Mouse (Mus musculus) urinary bladder, adult 2 months (tissue): Measurements from ENCODE around the gene Gm12216. TPM values are rescaled to one million over a fixed set of nuclear protein-coding genes. Genes with fewer than 3 reads are reported as not detected.
"Not testable (repeated sequence)": the region's sequence is repeated elsewhere in the genome, so short reads cannot be mapped to it uniquely, and the experiment has no call there.

Source experiments
- DNase-seq: peaks from one replicate; pipeline ENCODE4 v3.0.0; 2022; ENCODE audit warnings: low spot score
- polyA plus RNA-seq: library from polyadenylated mRNA; depleted of rRNA; stranded (reverse); fragments of >200 nt; gene quantifications from 2 replicates; pipeline ENCODE4 v1.2.3, GENCODE M21; 2012; rRNA removed

Gm12216 gene
- 16.5 and 17.0 TPM in 2 replicates for polyA plus RNA-seq

DNA sequence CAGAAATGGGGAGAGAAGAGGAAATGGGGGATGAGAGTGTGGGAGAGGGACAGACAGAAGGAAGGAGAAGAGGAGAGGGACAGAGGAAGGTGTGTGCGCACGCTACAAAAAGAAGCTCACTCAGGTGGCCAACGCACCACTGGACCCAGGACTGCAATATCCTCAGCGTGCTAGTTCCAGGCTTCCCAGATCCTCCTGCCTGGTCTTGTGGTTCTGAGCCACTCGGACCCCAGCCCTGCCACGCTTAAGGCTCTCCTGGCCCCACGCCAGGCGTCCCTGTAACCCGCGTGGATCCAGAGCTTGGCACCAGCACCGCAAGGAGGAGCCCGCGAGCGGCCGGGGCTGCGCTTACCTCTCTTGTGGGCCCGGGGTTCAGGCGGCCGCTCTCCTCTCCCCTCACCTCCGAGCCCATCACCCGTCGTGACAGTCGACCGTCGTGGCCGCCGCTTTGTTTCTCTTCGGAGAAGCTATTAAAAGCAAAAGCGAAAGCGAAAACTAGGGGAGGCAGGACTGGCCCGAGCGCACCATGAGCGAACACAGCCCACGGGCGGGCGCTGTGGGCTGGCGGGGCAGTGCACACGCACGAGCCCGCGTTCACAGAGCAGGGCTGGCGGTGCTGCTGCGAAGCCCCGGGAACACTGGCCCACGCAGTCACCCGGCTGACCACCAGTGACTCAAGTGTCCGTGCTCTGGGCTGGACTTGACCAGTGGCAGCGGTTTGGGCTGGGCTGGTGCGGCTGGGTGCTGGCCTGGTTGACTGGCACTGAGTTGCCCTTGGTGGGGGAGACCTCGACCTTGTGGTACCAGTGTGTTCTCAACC is at the start of gene Gm12216:
Gene Gm12216 (minus strand): TSS at position 496 of the 820 bp plus-strand sequence.
- peak; percentile 39 for DNase-seq

GRCm38 (mm10) chr11:53908686-53909085 is 49.6 kb upstream of the Gm12216 start:
- DNase-seq = no peak

GRCm38 (mm10) chr11:53904534-53904925 is 45.5 kb upstream of the Gm12216 start:
- no peak for DNase-seq

DNA sequence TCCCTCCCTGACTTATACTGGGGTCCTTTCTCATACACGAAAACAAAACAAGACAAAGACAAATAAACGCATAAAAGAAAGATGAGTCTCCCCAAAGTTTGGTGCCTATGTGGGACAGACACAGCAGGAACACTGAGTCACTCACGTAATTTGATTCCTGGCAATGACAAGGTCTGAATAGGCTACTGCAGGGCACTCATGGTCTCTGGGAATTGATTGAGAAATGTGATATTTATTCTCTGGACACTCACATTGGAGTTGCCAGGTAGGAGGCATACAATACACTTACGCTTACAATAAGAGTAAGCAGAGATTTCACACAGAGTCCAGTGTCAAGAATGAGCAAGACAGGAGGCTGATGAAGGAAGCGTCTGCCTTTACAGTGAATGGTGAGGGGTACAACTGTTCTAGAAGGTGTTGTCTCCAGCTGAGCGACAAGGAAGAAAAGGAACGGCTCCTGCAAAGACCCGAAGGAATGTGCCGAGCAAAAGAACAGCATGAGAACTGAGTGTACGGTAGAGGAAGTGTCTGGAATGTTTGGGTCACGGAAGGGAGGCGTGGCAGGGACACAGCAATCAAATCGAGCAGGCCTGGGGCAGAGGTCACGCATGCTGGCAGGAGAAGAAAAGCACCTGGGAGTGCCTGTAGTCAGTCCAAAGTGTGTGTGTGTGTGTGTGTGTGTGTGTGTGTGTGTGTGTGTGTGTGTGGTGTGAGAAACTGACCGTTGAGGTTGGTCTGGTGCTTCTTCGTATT is 44.9 kb upstream of the Gm12216 start:
- DNase-seq = peak; percentile 38

DNA sequence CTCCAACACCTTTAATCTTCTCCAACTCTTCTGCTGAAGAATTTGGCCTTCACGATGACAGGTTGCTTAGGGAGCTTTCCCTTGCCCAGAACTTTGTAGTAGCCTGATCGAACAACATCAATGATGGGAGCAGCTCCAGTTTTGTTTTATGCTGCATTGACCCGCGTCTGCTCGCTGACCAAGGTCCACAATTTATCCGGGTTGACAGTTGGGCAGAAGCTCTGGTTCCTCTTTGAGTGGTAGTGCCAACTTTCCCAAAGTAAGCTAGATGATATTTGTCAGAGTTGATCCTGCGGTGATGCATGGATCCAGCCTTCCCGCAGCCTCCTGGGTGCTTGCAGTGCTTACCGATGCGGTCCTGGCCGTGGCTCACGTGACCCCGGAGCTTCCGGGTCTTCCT is 43.7 kb upstream of the Gm12216 start:
- DNase-seq = no peak

GRCm38 (mm10) chr11:53900991-53901390 is 41.9 kb upstream of the Gm12216 start:
- no peak for DNase-seq

DNA sequence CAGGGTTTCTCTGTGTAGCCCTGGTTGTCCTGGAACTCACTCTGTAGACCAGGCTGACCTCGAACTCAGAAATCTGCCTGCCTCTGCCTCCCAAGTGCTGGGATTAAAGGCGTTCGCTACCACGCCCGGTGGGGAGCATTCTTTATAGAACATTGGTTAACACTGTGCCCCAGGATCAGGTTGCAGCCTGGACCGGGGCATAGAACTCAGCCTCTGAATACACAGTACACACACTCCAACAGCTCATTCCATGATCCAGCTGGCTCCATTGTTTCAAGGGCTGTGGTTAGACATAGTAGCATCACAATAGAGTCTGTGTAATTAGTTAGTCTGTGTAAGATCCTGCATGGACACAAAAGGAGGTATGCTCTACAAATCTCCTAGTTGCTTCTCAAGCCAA is 40.9 kb upstream of the Gm12216 start:
- DNase-seq = no peak

DNA sequence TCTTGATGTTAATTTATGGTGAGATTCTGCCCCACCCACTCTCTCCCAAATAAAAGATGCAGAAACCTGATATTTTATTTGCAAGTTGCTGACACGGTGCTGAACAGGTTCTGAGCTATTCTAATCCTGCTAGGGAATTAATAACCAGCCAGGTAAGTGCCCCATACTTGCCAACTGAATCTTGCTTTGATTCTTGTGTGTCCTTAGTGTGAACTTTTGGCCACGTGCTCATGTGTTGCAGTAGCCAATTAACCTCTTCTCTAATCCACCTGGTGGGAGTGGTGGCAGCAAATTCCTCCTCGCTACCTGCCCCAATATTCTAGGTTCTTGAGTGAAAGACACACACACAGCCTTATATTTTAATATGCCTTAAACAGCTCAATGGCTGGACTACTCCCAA is 39.9 kb upstream of the Gm12216 start:
- DNase-seq = no peak

DNA sequence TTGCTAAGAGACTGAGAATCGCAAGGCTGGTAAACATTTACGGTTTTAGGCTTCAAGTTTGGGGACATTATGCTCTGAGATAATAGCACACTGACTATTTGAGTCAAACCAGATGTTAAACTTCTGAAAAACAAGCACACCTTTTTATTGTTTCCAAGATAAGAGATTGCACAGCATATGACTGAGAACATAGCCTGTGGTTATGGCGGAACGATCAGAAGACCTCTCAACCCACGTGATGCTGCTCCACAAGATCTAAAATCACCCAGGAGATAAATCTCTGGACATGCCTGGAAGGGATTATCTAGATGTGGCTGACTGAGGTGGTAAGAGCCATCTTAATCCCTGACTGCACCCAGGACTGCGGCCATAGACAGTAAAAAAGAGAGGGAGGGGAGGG is 37.9 kb upstream of the Gm12216 start:
- no peak for DNase-seq

DNA sequence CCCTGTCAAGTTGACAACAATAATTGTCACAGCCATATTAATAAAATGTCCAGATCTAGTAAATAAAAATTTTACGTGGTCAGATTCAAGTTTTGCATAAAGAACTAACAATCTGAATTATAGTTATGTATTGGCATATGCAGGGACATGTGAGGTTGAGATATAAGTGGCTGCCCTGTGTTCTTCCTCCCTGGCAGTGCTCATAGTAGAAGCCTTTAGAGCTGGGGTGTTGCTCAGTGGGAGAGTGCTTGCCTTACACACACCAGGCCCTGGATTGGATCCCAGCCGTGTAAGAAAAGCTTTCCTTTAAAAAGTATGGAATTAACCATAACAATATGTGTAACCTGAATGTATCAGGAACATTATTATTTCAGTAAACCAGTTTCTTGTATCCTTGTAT is 34.4 kb upstream of the Gm12216 start:
- no peak for DNase-seq

DNA sequence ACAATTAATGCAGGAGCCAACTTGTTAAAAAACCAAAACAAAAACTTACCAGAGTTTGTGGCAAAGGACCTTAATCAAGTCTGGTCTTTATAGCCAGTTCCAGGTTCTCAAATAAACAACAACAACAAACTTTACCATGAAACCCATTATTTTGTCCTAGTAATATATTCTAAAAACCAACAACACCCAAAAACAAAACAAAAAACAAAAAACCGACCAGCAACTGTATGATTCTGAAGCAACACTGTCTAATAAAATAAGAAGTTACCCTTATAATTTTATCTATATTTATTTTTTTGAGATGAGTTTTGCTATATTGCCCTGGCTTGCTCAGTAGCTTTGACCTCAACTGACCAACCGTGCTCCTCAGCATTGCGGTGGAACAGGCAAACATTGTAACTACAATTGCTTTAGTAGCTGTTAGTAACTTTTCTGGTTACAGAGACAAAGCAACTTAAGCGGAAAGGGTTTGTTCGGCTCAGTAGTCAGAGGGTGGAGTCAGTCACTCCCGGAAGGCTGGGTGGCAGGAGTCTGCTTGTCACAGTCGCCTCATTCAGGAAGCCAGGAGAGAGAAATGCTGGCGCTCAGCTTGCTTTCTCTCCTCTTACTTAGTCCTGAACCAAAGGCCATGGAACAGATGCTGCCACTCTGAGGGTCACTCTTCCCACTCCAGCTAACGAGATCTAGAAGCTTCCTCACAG is 33.8 kb upstream of the Gm12216 start:
- no peak for DNase-seq

DNA sequence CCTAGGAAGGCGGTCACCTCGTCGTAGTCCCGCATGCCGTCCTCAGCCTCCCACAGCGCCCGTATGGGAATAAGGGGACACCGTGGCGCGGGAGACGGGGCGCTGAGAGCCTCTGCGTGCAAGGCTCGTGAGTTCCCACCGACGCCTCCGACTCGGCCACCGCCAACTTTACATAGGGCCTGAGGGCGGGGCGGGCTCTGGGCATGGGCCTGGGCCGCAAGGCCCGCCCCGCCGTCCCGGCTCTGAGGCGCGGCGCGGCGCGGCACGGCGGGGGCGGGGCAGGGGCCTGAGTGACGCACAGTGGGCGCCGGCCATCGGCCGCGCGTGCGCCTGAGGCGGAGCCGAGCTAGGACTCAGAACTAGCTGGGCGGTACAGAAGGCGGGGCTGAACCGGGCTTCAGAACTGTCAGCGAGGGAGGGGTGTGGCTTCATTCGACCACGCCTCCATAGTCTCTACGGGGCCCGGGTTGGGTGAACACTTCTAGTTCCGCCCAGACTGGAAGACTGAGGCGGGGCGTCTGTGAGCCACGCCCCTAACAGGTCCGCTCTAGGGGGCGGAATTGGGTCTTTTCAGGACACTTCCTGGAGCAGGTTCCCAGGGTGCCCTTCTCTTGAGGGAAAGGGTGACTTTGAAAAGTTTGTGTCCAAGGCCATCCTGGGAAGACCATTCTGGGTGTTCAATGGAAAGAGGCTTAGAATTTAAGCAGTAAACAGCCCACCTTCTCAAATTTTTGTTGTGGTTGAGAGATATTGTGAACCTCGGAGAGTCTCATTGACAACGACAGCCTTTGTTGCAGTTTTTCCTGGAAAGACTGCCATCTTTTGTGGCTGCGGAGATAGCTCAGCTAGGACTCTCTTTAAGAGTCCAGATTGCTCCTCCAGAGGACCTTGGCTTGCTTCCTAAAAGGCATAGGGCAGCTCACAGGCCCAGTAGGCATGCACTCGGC is 32.7 kb upstream of the Gm12216 start, which contains the start of gene Slc22a5:
Gene Slc22a5 (minus strand): TSS at position 156 of the 947 bp plus-strand sequence.
- peak; percentile 86 for DNase-seq

DNA sequence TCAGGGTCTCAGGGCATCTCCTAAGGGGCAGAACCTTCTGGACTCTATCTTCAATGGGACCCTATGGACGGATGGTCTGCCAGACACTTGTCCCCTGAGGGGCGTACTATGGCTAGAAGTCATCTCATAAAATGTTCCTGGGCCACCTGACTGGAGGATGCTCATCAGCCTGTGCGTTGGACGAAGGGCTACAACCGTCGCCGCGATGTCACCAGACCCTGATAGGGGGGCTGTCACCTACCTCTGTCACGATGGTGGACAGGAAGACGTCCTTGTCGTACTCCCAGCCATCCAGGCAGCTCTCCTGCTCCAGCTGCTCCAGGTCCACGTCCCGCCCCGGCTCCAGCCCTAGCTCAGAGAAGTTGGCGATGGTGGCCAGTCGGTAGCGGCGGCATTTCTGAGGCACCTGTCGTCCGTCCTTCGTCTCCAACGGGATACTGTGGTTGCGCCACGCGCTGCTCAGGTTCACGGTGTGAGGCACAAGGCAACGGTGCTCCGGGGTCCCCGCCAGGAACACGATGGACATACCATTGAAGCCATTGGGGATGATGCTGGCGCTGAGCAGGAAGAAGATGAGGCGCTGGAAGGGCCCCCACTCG is 31.9 kb upstream of the Gm12216 start:
- no peak for DNase-seq

GRCm38 (mm10) chr11:53890225-53890624 is 31.2 kb upstream of the Gm12216 start:
- no peak for DNase-seq

DNA sequence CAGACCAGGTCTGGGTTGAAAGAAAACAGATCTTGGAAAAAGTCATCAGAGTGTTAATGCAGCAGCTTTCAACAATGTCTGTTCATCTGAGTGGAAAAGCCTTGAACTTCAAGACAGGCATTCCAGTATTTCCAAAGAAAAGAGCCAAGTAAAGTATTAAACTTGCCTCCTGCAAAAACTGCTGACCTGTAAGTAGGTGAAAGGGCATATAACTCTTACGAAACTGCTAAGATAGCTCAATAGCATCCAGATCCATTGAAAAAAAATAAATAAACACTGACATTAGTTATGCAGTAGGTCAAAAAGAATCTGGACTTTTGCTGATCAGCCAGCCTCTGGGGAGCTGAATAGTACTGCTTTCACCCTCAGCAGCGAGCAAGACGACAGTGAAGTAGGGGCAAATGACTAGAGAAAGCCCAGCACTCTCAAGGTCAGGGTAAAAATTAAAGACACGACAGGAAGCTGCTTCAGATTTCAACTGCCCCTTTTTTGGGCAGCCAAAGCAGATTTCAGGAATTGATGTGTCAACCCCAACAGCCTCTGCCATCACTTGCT is 30.1 kb upstream of the Gm12216 start:
- no peak for DNase-seq

- no peak for DNase-seq
Measured at GRCm38 (mm10) chr11:53888242-53888641, 29.2 kb upstream of the Gm12216 start.

GRCm38 (mm10) chr11:53883287-53883686 is 24.2 kb upstream of the Gm12216 start:
- no peak for DNase-seq

- not testable (repeated sequence) for DNase-seq
Measured at GRCm38 (mm10) chr11:53878096-53878495, 19.0 kb upstream of the Gm12216 start.

GRCm38 (mm10) chr11:53876488-53876887 is 17.4 kb upstream of the Gm12216 start:
- no peak for DNase-seq

DNA sequence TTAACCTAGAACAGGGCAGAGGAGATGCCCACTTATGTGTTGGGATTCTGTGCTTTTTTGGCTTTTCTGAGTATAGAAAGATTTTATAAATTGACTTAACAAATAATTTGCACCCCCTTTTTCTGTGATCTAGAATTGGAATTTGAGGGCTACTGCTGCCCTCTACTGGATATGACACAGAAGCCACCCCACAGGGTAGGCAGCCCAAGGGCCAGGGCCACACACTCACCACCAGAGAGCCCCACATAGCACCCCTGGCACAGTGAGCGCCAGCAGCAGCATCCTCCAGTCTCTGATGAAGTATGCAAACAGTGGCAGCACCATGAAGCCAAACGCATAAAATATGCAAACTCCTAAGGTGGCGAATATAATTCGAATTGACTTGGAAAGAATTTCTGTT is 15.7 kb upstream of the Gm12216 start:
- no peak for DNase-seq
